Mouse (Mus musculus): ENCODE measurements at regions not wholly inside any gene's neighbourhood (a gene's known extent, or its start where the extent isn't known, plus 50 kb on each side); places are given as distances from the start of the nearest gene placed in this dataset.
A peak's percentile ranks its signal among the peaks of the same experiment; 100 is the strongest.

DNA sequence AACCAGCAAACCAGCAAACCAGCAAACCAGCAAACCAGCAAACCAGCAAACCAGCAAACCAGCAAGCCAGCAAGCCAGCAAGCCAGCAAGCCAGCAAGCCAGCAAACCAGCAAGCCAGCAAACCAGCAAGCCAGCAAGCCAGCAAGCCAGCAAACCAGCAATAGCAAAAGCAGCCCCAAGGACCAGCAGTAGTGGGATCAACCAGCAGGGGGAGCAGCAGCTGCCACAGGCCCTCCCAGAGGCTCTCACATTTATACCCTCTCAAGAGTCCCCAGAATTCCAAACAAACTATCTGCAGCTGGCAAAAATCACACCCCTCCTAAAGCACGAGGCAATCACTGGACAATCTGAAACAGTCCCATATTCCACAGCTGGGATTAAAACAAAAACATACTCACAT lies 341.6 kb upstream of the Hs6st1 start:
- TF ChIP-seq POLR2A (IDR thresholded peaks at IDR 0.05; ENCODE audit: low read depth, low read length) (no peak), CTCF (IDR thresholded peaks at IDR 0.05; ENCODE audit: extremely low read depth, insufficient read length, insufficient replicate concordance, low read depth, low read length) (peak; percentile 54; the same call in 1 of the 2 replicates)
